Mouse (Mus musculus): ENCODE data around the gene Gfy. TPM values are rescaled to one million over a fixed set of nuclear protein-coding genes. Genes with fewer than 3 reads are reported as not detected.
"Not testable (repeated sequence)": the region's sequence is repeated elsewhere in the genome, so short reads cannot be mapped to it uniquely, and the experiment has no call there.

Gfy gene
- total RNA-seq, 4 experiments from 2014 or later, result 0.20 to 0.51 TPM; not detected in 2

- DNase-seq (ENCODE audit: low spot score in 2 of 2), result no peak
Observed at GRCm38 (mm10) chr7:45168656-45169055, 10.7 kb downstream of the Gfy start.

- DNase-seq (ENCODE audit: low spot score in 2 of 2), result peak; percentile 66 to 69
Observed at GRCm38 (mm10) chr7:45167761-45168445, 11.5 kb downstream of the Gfy start.

DNA sequence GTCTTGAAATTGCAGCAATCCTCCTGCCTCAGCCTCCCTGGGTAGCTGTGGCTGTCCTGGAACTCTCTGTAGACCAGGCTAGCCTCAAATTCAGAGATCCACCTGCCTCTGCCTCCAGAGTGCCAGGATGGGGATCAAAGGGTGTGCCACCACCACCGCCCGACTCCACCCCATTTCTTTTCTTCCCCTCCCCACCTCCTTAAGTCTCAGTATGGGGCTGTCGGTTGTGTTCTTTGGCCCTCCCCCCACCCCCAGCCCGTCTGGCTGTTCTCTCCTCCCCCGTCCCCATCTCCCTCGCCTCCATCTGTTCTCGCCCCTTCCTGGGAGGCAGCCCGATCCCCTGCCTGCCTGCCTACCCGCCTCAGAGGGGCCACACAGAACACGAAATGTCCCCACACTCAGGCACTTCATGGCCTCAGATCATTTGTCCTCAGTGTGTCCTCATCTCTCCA lies 12.4 kb downstream of the Gfy start:
- peak in 1 of 2 experiments; percentile 61 for DNase-seq (ENCODE audit: low spot score in 2 of 2)

GRCm38 (mm10) chr7:45165701-45166100 lies 13.7 kb downstream of the Gfy start:
- DNase-seq (ENCODE audit: low spot score in 2 of 2), result no peak

DNA sequence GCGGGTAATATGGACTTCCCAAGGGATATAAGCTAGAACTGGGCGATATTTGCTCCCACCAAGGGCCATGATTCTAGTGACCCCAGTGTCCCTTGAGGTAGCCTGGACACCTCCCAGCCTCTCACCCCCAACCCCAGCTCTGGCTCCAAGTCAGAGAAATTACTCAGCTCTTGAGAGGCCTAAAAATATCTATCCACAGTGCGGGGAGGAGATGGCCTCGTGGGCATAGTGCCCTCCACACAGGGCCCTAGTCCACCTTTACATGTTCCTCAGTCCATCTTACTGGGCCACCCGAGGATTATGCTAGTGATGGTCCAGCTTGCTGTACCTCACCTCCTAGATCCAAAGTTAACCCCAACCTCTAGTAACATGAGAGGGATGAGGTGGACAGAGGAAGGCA lies 14.5 kb downstream of the Gfy start:
- DNase-seq (ENCODE audit: low spot score in 2 of 2), result no peak

DNA sequence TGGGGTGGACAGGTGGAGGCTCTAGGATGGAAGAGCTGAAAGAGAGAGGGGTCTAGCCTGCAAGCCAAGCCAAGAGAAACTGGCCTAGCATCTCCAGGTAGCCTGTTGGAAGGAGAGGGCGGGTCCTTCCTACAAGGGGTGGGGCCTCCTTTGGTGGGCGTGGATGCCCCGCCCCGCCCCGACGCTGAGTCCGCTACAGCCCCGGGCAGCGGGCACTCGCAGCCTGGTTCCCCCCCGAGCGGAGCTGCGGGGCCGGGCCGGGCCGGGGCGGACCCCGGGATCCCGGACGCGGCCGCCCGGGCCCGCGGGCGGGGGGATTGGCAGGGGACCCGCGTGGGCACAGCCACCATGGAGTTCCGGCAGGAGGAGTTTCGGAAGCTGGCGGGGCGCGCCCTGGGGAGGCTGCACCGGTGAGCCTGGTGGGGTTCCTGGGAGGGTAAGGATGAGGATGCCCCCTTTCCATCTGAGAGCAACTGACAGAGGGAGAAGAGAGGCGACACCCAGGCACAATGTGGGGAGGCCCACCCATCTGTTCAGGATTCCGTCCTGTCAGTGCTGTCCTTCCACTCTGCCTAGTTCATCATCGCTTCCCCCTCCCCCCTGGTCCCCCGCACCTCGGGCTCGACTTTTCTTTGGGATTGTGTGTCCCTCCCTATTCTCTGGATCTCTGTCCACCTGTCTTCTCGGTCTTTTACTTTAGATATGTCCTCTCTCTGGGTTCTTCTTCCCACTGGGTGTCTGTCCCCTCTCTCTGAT lies 15.5 kb downstream of the Gfy start, which contains the start of gene Slc17a7:
Gene Slc17a7 (plus strand): TSS at position 215 of the 756 bp plus-strand sequence.
- no peak for DNase-seq (ENCODE audit: low spot score in 2 of 2)

DNA sequence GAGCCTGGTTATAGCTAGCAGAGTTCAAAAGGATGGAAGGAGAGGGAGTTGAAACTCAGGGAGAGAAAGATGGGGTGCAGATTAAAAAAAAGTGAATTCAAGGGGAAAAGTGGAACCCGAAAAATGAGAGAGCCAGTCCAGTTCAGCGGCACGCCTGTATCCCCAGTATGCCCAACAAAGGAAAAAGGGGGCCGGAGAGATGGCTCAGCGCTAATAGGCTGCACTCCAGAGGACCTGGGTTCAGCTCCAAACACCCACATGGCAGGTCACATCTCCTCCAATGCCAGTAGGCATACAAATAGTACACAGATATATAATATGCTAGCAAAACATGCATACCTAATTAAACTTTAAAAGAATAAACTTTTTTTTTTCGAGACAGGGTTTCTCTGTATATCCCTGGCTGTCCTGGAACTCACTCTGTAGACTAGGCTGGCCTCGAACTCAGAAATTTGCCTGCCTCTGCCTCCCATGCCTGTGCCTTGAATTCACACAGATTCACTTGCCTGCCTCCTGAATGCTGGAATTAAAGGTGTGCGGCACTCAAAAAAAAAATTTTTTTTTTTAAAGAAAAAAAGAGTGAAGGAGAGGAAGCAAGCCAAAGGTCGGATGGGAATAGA lies 16.3 kb downstream of the Gfy start:
- DNase-seq (ENCODE audit: low spot score in 2 of 2), result no peak

DNA sequence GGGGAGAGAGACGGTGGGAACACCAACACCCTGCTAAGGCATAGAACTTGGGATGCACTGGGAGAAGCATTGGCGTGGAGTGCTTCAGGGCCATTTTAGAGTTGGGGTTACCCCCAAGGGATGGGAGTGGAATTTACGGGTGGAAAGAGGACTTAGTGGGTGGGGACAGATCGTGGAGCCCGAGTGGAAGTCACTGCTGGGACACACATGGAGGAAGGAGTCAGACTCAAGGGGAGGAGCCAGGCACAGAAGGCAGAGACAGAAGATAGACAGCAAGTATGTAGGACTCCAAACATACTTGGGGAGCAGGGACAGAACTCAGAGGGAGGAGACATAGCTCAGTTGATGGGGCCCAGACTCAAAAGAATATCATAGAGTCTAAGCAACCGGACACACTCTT lies 16.8 kb downstream of the Gfy start:
- no peak for DNase-seq (ENCODE audit: low spot score in 2 of 2)

DNA sequence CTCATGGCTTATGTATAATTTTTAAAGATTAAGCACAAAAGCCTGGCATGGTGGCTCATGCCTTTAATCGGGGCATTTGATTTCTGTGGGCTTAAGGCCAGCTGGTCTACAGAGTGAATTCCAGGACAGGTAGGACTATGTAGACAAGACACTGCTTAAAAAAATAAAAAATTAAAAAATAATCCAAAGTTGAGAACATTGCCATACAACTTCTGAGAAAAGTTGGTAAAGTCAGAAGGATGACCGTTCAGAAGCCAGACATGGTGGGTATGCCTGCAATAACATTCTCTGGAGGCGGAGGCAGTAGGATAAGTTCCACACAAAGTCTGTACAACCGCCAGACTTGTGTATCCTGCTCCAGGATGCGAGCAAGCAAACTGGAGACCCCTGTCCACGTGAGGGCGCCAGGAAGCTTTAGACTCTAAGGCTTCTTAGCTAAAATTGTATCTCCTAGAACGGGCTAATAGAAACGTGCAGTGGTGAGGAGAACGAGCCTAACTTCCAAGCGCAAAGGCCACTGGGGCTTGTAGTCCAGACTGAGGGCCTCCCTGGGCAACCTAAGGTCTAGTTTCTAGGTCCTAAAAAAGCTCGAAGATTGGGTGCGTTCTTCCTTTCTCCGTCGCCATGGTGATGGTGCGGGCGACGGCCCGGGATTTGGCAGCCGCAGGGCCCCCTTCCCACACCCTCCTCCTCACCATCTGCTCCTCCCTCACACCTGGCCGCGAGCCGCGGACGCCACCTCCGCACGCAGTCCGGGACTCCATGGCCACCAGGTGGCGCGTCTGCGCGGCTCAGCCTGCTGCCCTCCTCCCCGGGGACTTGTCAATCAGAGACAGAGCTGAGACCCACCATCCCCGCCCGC lies 17.5 kb downstream of the Gfy start:
- DNase-seq (ENCODE audit: low spot score in 2 of 2), result peak; percentile 91 to 94

DNA sequence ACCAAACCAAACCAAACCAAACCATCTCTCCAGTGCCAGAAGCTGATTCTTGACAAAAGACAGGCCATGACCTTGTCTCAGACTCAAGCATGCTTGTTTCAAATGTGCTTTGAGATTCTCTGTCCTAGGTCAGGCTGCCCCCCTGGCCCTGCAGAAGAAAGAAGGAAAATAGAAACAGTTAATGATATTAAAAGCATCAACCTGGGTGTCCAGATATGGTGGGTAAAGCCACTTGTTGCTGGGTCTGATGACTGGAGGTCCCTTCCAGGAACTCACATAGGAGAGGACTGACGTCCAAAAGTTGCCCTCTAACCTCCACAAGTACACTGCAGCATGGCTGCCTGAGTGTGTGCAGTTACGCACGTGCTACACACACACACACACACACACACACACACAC lies 18.5 kb downstream of the Gfy start:
- no peak for DNase-seq (ENCODE audit: low spot score in 2 of 2)

DNA sequence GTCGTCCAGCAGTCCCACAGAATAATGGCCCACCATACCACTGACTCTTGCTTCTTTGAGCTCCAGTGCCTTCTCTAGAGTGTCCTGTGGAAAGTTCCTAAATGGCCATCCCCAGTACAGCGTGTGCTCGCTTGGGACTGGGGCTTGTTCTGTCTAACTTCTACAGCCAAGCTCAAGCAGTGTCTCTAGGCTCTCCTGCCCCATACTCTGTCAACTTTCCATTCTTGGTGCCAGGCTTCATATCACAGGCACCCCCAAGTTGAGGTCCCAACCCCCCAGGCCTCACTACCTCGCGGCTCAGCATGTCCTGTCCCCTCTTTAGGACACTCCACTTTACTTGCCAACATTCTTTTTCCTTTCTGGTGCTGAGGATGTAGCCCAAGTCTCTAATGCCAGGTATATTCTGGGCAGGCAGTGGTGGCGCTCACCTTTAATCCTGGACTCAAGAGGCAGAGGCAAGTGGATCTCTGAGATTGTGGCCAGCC lies 19.0 kb downstream of the Gfy start:
- DNase-seq (ENCODE audit: low spot score in 2 of 2), result no peak

DNA sequence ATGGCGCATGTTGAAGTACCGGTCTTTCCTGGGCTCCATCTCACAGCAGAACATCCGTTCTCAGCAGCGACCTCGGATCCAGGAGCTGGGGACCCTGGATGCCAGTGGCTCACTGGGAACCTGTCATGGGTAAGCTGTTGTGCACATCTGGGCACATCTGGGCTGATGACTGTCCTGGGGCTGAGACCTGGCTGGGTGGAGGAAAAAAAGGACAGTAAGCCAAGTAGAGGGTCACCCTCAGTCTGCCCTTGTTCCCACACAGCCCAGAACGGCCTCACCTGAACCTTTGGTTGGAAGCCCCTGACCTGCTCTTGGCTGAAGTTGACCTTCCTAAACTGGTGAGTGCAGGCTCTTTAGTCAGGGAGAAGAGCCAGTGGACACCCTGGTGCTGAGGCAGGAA lies 20.4 kb downstream of the Gfy start:
- no peak for DNase-seq (ENCODE audit: low spot score in 2 of 2)

DNA sequence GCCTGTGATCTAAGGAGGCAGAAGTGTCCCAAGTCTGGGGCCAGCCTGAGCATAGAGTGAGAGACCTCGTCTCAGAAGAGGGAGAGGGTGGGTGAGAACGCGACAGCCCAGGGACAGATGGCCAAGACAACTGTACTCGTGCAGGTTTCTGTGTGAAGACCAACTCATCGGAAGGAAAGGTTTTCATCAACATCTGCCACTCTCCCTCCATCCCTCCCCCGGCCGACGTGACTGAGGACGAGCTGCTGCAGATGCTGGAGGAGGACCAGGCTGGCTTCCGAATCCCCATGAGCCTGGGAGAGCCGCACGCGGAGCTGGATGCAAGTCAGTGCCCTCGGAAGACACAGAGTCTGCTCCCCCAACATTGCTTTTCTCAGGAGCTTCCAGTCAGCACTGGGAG lies 21.9 kb downstream of the Gfy start:
- DNase-seq (ENCODE audit: low spot score in 2 of 2), result no peak

DNA sequence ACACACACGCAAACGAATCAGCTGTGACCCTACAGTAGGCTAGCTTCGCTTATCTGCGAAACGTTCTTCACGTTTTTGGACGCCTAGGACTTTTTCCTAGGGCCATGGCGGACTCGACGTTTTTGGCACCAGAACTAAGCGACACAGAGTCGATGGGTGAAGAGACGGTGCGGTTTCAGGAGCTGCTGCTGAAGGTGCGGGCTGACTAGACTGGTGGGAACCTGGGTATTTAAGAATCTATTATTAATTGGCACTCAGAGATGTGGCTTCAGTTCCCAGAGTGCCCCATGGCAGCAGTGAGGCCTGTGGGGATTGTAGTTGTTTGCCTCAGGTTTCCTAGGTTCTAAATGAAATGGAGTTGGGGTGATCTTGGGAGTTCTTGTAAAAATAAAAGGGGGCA lies 23.2 kb downstream of the Gfy start:
- DNase-seq (ENCODE audit: low spot score in 2 of 2), result no peak

DNA sequence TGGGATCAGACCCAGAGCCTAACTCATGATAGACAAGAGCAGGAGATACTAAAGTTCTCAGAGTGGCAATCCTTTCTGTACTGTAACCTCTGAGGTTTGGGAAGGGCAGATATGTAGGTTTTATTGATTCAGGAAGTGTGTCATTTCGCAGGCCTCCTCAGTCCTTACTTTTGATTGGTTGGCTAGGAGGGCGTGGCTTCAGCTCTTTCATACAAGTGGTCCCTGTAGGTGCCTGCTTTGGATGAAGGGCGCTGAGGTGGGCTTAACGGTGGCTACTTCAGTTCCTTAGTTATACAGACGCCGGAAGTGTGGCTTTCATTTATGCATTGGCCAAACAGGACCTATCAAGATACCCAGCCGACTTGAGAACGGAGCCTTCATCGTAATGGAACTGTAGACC lies 23.8 kb downstream of the Gfy start:
- DNase-seq (ENCODE audit: low spot score in 2 of 2), result no peak

DNA sequence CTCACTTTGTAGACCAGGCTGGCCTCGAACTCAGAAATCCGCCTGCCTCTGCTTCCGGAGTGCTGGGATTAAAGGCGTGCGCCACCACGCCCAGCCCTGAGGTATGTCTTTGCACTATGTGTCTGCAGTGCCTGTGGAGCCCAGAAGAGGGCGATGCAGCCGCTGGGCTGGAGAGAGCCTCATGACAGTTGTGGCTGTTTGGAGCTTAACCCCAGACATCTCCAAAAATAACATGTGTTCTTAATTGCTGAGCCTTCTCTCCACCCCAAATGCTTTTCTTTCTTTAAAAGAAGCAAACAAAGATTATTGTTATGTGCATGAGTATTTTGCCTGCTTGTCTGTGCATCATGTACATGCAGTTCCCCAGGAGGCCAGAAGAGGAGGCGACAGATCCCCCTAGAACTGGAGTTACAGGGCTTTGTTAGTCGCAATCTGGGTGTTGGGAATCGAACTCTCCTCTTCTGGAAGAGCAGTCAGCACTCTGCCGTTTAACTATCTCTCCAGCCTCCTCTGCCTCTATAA lies 24.3 kb downstream of the Gfy start:
- DNase-seq (ENCODE audit: low spot score in 2 of 2), result no peak

DNA sequence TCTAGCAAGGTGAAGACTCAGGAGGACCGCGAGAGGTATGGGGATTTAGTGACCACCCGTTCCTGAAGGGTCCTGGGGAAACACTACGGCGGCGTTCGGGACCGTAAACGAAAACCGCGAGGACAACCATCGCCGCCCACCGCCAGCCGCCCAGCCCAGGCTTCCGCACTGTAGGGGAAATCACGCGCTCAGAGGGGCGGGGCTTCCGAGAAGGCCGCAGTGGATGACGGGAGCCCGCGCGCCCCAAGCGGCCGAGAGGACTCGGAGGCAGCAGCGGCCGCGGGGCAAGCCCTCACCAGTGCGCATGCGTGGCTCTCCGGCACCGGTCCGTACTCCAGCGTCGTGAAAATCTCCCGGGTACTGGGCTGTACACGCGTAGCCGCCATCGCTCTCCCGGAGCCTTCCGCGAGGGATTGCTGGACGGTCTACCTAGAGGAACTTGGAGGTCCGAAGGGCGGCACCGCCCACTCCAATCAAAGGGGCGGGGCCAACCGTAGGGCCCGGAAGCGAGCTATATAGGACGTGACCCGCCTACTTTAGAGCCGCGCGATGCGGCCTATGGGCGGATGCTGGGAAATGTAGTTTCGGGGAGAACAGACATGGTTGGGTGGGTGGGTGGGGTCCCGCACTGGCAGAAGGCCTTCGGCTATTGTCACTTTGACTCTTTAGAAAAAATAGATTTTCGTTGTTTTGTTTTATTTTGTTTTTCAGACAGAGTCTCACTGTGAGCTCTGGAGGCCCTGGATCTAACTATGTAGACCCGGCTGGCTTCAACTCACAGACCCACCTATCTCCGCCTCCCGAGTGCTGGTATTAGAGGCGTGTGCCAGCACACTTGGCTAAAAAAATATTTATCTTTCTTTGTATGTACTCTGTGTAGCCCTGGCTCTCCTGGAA lies 25.0 kb downstream of the Gfy start, which contains the start of the genes Pih1d1 and Aldh16a1:
Gene Pih1d1 (plus strand): TSS at position 208 of the 897 bp plus-strand sequence.
Gene Aldh16a1 (minus strand): TSS at position 489 of the 897 bp plus-strand sequence.
- DNase-seq (ENCODE audit: low spot score in 2 of 2), result peak; percentile 93 to 98

GRCm38 (mm10) chr7:45153586-45153985 lies 25.8 kb downstream of the Gfy start:
- DNase-seq (ENCODE audit: low spot score in 2 of 2), result no peak

GRCm38 (mm10) chr7:45153052-45153451 lies 26.3 kb downstream of the Gfy start:
- DNase-seq (ENCODE audit: low spot score in 2 of 2), result not testable (repeated sequence)

- no peak for DNase-seq (ENCODE audit: low spot score in 2 of 2)
Observed at GRCm38 (mm10) chr7:45151303-45151702, 28.1 kb downstream of the Gfy start.

All from layer of hippocampus, adult 8-10 months (tissue).